ENCODE assay signal across 7 mouse cellular contexts in genomic region chr3:32610560-32610959, GRCm38 (mm10). TPM values are rescaled to one million over a fixed set of nuclear protein-coding genes. Genes with fewer than 3 reads are reported as not detected.
A peak's percentile ranks its signal among the peaks of the same experiment; 100 is the strongest.
DNase-seq lines count a peak whose midpoint lies in the region; ATAC-seq and TF ChIP-seq lines count a peak whose summit lies in the region.

No protein-coding gene starts in this region.

- no peaks in the 10 kb centered on the region for H3K4me1 ChIP-seq in intestine, postnatal 0 days (replicated peaks; ENCODE audit: control insufficient read depth, insufficient read depth, low read length)
- H3K4me1 ChIP-seq in midbrain, embryonic 14.5 days (ENCODE audit: control insufficient read depth, insufficient read depth, low read length) = peaks cover 2% of the 10 kb centered on the region; the same call in 1 of the 2 replicates
- no peaks in the 10 kb centered on the region for H3K4me1 ChIP-seq in stomach, postnatal 0 days (replicated peaks; ENCODE audit: control insufficient read depth, insufficient read depth)

- no peaks in the 10 kb centered on the region; the same call in 1 of the 2 replicates for H3K36me3 ChIP-seq in intestine, postnatal 0 days (ENCODE audit: control insufficient read depth, insufficient read depth)
- H3K36me3 ChIP-seq in midbrain, embryonic 14.5 days (ENCODE audit: control insufficient read depth, insufficient read depth, low read length) = no peaks in the 10 kb centered on the region
- H3K36me3 ChIP-seq in stomach, postnatal 0 days (ENCODE audit: control insufficient read depth, insufficient read depth, low read length) = no peaks in the 10 kb centered on the region

- peak; percentile 41 to 42 for DNase-seq in adrenal gland, adult 18-20 months (ENCODE audit: low spot score in 2 of 2)
- peak; percentile 31 to 61 for DNase-seq in cerebellum, postnatal 25 days
- DNase-seq in gastrocnemius, adult 2 months = peak; percentile 63
- DNase-seq in left cerebral cortex, postnatal 10 days (ENCODE audit: extremely low spot score in 1 of 2, low spot score in 2 of 2) = peak; percentile 58 to 69
- DNase-seq in midbrain, embryonic 14.5 days = peak; percentile 79
- peak; percentile 47 for DNase-seq in stomach, postnatal 0 days (ENCODE audit: low spot score)

- no peak overlapping the region for H3K4me2 ChIP-seq in intestine, postnatal 0 days (replicated peaks; ENCODE audit: low read depth)
- no peak overlapping the region for H3K4me2 ChIP-seq in midbrain, embryonic 14.5 days (ENCODE audit: low read length)
- no peak overlapping the region for H3K4me2 ChIP-seq in stomach, postnatal 0 days (replicated peaks; ENCODE audit: low read depth)

- peak; percentile 64 for TF ChIP-seq CTCF in gastrocnemius, adult 2 months (IDR thresholded peaks at IDR 0.05)
- peak; percentile 86 for TF ChIP-seq CTCF in intestine, postnatal 0 days (IDR thresholded peaks at IDR 0.05; ENCODE audit: low read depth)
- peak; percentile 83 for TF ChIP-seq CTCF in stomach, postnatal 0 days (IDR thresholded peaks at IDR 0.05; ENCODE audit: low read depth)

- intact Hi-C loops in gastrocnemius, adult 2 months (cut with DNase I) = loop anchor here (2.0 to 10.0 kb wide), 2 partner anchors 54 to 88 kb away; no protein-coding TSS in a partner anchor
- intact Hi-C loops in left cerebral cortex, postnatal 10 days (cut with DNase I) = loop anchor here (2.0 kb wide), 1 partner anchor 88 kb away; no protein-coding TSS in a partner anchor

- H3K9me3 ChIP-seq in intestine, postnatal 0 days (ENCODE audit: control insufficient read depth) = no peaks in the 10 kb centered on the region
- no peaks in the 10 kb centered on the region for H3K9me3 ChIP-seq in midbrain, embryonic 14.5 days (ENCODE audit: control insufficient read depth, low read length)
- H3K9me3 ChIP-seq in stomach, postnatal 0 days (ENCODE audit: control insufficient read depth, low read length) = no peaks in the 10 kb centered on the region

- H3K27ac ChIP-seq in gastrocnemius, adult 2 months = no peak overlapping the region
- H3K27ac ChIP-seq in intestine, postnatal 0 days (ENCODE audit: low read depth, low read length) = no peak overlapping the region
- no peak overlapping the region for H3K27ac ChIP-seq in midbrain, embryonic 14.5 days (replicated peaks; ENCODE audit: low read depth, low read length)
- H3K27ac ChIP-seq in stomach, postnatal 0 days (replicated peaks) = no peak overlapping the region

- ATAC-seq in intestine, postnatal 0 days = no peak
- peak; percentile 9; the same call in 1 of the 2 replicates for ATAC-seq in midbrain, embryonic 14.5 days (ENCODE audit: low FRiP score, low TSS enrichment)
- peak; percentile 26; the same call in 1 of the 2 replicates for ATAC-seq in stomach, postnatal 0 days (ENCODE audit: low FRiP score, low TSS enrichment)

- H3K9ac ChIP-seq in intestine, postnatal 0 days (ENCODE audit: low read depth, low read length) = no peak overlapping the region
- H3K9ac ChIP-seq in midbrain, embryonic 14.5 days (replicated peaks; ENCODE audit: low read length) = no peak overlapping the region
- no peak overlapping the region for H3K9ac ChIP-seq in stomach, postnatal 0 days (ENCODE audit: low read length)

- no peak overlapping the region for H3K4me3 ChIP-seq in gastrocnemius, adult 2 months
- H3K4me3 ChIP-seq in intestine, postnatal 0 days (ENCODE audit: low read depth, low read length) = no peak overlapping the region
- no peak overlapping the region for H3K4me3 ChIP-seq in midbrain, embryonic 14.5 days (replicated peaks; ENCODE audit: low read depth, low read length)
- no peak overlapping the region for H3K4me3 ChIP-seq in stomach, postnatal 0 days (ENCODE audit: low read depth, low read length)

- TF ChIP-seq EP300 in stomach, postnatal 0 days (optimal IDR thresholded peaks at IDR 0.05) = no peak

- no peaks in the 10 kb centered on the region for H3K27me3 ChIP-seq in intestine, postnatal 0 days (replicated peaks; ENCODE audit: control insufficient read depth, insufficient read depth, low read length)
- no peaks in the 10 kb centered on the region for H3K27me3 ChIP-seq in midbrain, embryonic 14.5 days (ENCODE audit: control insufficient read depth, insufficient read depth, low read length)
- H3K27me3 ChIP-seq in stomach, postnatal 0 days (ENCODE audit: control insufficient read depth, insufficient read depth, low read length) = no peaks in the 10 kb centered on the region

- 23% methylated on average over 7 of the region's 7 CpGs for WGBS in intestine, postnatal 0 days
- 30% methylated on average over 7 of the region's 7 CpGs for WGBS in midbrain, embryonic 14.5 days
- WGBS in stomach, postnatal 0 days = 22% methylated on average over 7 of the region's 7 CpGs

RNA-seq across cellular contexts. Expression of gene Gnb4, which starts 5.8 kb away (rescaled TPM):
- total RNA-seq in adrenal gland, adult 18-20 months (2021) = 10 to 100 TPM; 29.8 to 41.2 TPM
- total RNA-seq in gastrocnemius, adult 2 months (2021) = 1 to 10 TPM; 4.3 to 7.2 TPM
- polyA plus RNA-seq in intestine, postnatal 0 days (2015; fragmentation: Nextera tagmentation; extraction: Ambion mirVana) = 31.5 and 31.8 TPM in 2 replicates
- 100 to 1,000 TPM; 152 to 162 TPM for total RNA-seq in left cerebral cortex, postnatal 10 days (2021)
- polyA plus RNA-seq in midbrain, embryonic 14.5 days (2014; fragmentation: Nextera tagmentation; extraction: Ambion mirVana) = 75.8 and 81.7 TPM in 2 replicates
- 39.5 and 42.6 TPM in 2 replicates for polyA plus RNA-seq in stomach, postnatal 0 days (2015; fragmentation: Nextera tagmentation; extraction: Ambion mirVana)
